Mouse (Mus musculus): ENCODE data around the gene Cabp4. TPM values are rescaled to one million over a fixed set of nuclear protein-coding genes. Genes with fewer than 3 reads are reported as not detected.
"Not testable (repeated sequence)": the region's sequence is repeated elsewhere in the genome, so short reads cannot be mapped to it uniquely, and the experiment has no call there.

Gene Cabp4
- total RNA-seq, 2 experiments from 2014 or later: 0.20 TPM; not detected in 1

GRCm38 (mm10) chr19:4125741-4126696 is 17.8 kb downstream of the Cabp4 start, which contains the start of gene Aip:
TSS of gene Aip (minus strand) at chr19:4125858.
- peak; percentile 88 to 98 for DNase-seq (ENCODE audit: low spot score in 2 of 2)

- DNase-seq (ENCODE audit: low spot score in 2 of 2): not testable (repeated sequence)
Observed at GRCm38 (mm10) chr19:4125268-4125667, 18.6 kb downstream of the Cabp4 start.

GRCm38 (mm10) chr19:4124432-4124831 is 19.4 kb downstream of the Cabp4 start:
- no peak for DNase-seq (ENCODE audit: low spot score in 2 of 2)

GRCm38 (mm10) chr19:4122411-4123370 is 21.1 kb downstream of the Cabp4 start:
- no peak for DNase-seq (ENCODE audit: low spot score in 2 of 2)

- not testable (repeated sequence) for DNase-seq (ENCODE audit: low spot score in 2 of 2)
Observed at GRCm38 (mm10) chr19:4121896-4122295, 21.9 kb downstream of the Cabp4 start.

- DNase-seq (ENCODE audit: low spot score in 2 of 2): peak; percentile 90 to 93
Observed at GRCm38 (mm10) chr19:4121097-4121805, 22.6 kb downstream of the Cabp4 start.

GRCm38 (mm10) chr19:4120496-4120895 is 23.3 kb downstream of the Cabp4 start:
- no peak for DNase-seq (ENCODE audit: low spot score in 2 of 2)

- DNase-seq (ENCODE audit: low spot score in 2 of 2): no peak
Observed at GRCm38 (mm10) chr19:4119716-4120487, 23.9 kb downstream of the Cabp4 start.

- DNase-seq (ENCODE audit: low spot score in 2 of 2): no peak
Observed at GRCm38 (mm10) chr19:4118350-4118749, 25.5 kb downstream of the Cabp4 start.

GRCm38 (mm10) chr19:4117006-4117405 is 26.8 kb downstream of the Cabp4 start:
- DNase-seq (ENCODE audit: low spot score in 2 of 2): no peak

- no peak for DNase-seq (ENCODE audit: low spot score in 2 of 2)
Observed at GRCm38 (mm10) chr19:4115816-4116215, 28.0 kb downstream of the Cabp4 start.

- no peak for DNase-seq (ENCODE audit: low spot score in 2 of 2)
Observed at GRCm38 (mm10) chr19:4115144-4115543, 28.7 kb downstream of the Cabp4 start.

GRCm38 (mm10) chr19:4114551-4114950 is 29.3 kb downstream of the Cabp4 start:
- DNase-seq (ENCODE audit: low spot score in 2 of 2): no peak

- DNase-seq (ENCODE audit: low spot score in 2 of 2): peak in 1 of 2 experiments; percentile 33
Observed at GRCm38 (mm10) chr19:4113806-4114230, 30.0 kb downstream of the Cabp4 start.

- peak; percentile 73 to 81 for DNase-seq (ENCODE audit: low spot score in 2 of 2)
Observed at GRCm38 (mm10) chr19:4113186-4113805, 30.5 kb downstream of the Cabp4 start.

- DNase-seq (ENCODE audit: low spot score in 2 of 2): no peak
Observed at GRCm38 (mm10) chr19:4112063-4112960, 31.5 kb downstream of the Cabp4 start.

GRCm38 (mm10) chr19:4108535-4108934 is 35.3 kb downstream of the Cabp4 start:
- no peak for DNase-seq (ENCODE audit: low spot score in 2 of 2)

- DNase-seq (ENCODE audit: low spot score in 2 of 2): no peak
Observed at GRCm38 (mm10) chr19:4106654-4107053, 37.2 kb downstream of the Cabp4 start.
